Mouse (Mus musculus) cerebellum, adult 2 months (tissue): Measurements from ENCODE around the gene Arl6ip5.

Experiments
- CTCF ChIP-seq: fragments of 200-500 bp; IDR thresholded peaks from 2 replicates; pipeline ENCODE4 v1.5.1; 2011; ENCODE audit warnings: low read depth, mild to moderate bottlenecking, control low read depth, low read length, moderate library complexity, borderline replicate concordance; ENCODE audit not compliant: insufficient read depth
- POLR2A ChIP-seq: fragments of 200-500 bp; IDR thresholded peaks from 2 replicates; pipeline ENCODE4 v1.6.1; 2011; ENCODE audit warnings: low read length, control low read depth, borderline replicate concordance; ENCODE audit not compliant: insufficient read depth

DNA sequence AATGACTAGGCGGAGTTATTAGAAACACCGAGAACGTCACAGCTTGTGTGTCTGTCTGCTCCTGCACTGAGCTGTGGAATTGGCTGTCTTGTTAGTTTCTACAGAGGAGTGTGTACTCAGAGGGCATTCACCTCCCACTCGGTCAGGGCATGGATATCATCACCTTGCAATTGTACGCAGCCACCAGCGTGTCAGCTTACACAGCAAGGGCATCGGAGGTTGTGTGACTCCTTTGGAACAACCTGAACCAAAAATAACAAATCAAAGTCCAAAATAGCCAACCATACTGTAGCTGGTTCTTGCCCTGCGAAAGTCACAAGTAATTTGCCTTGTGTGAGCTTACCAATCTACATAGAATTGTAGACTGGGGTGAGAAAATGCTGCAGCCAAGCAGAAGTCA lies 54.8 kb downstream of the Arl6ip5 start:
- no peak for TF ChIP-seq CTCF
- no peak for TF ChIP-seq POLR2A
